In genomic region chr13:113489951-113490822, GRCm38 (mm10) we compare ENCODE assay signal across 12 mouse cellular contexts.
DNase-seq lines count a peak whose midpoint lies in the region; ATAC-seq lines count a peak whose summit lies in the region.
"Had no signal": no experiment of that assay in that cellular context is flagged by ENCODE, and none has a peak within 500 bp of the region (broad histone marks: within the 10 kb centered on the region; RNA-seq: fewer than 3 reads in every experiment).

No protein-coding gene starts in this region.

- H3K9ac ChIP-seq in midbrain, embryonic 11.5 days (ENCODE audit: low read length), result no peak overlapping the region
- H3K9ac ChIP-seq: heart, embryonic 15.5 days had no signal

- H3K27me3 ChIP-seq in midbrain, embryonic 11.5 days (ENCODE audit: control insufficient read depth, insufficient read depth, low read length), result no peaks in the 10 kb centered on the region
- H3K27me3 ChIP-seq: heart, embryonic 15.5 days; megakaryocyte, embryonic 14.5 days had no signal

- peak; percentile 20 for DNase-seq in adrenal gland, postnatal 10 days
- no peak for DNase-seq in adrenal gland, postnatal 25 days
- DNase-seq in heart, postnatal 10 days, result peak; percentile 44 to 46
- DNase-seq in heart, postnatal 14 days, result no peak
- peak; percentile 37 for DNase-seq in adipocyte (ENCODE audit: low spot score)
- DNase-seq in midbrain, embryonic 11.5 days (ENCODE audit: low spot score, missing footprints), result no peak
- DNase-seq: cerebellum, adult 18-20 months; left cerebral cortex, postnatal 4 days had no signal

- H3K9me3 ChIP-seq in midbrain, embryonic 11.5 days (ENCODE audit: control insufficient read depth, low read length), result no peaks in the 10 kb centered on the region
- H3K9me3 ChIP-seq: heart, embryonic 15.5 days had no signal

- intact Hi-C loops in heart, postnatal 10 days (cut with DNase I), result no loop called here
- intact Hi-C loops in heart, postnatal 14 days (cut with DNase I), result loop anchor here (5.0 to 10.0 kb wide), 2 partner anchors 68 to 125 kb away; partner anchors contain the start of gene Snx18

- H3K4me1 ChIP-seq in midbrain, embryonic 11.5 days (ENCODE audit: control insufficient read depth, insufficient read depth, low read length), result no peaks in the 10 kb centered on the region
- H3K4me1 ChIP-seq: megakaryocyte, embryonic 14.5 days had no signal

- ATAC-seq in monocyte, adult 5-6 weeks (replicated peaks; ENCODE audit: insufficient number of reproducible peaks, low FRiP score, low TSS enrichment, poor library complexity, severe bottlenecking), result no peak
- ATAC-seq in midbrain, embryonic 11.5 days (ENCODE audit: low FRiP score), result no peak

- no peaks in the 10 kb centered on the region for H3K36me3 ChIP-seq in macrophage (ENCODE audit: inconsistent target)
- no peaks in the 10 kb centered on the region for H3K36me3 ChIP-seq in midbrain, embryonic 11.5 days (ENCODE audit: control insufficient read depth, insufficient read depth, low read length)
- H3K36me3 ChIP-seq: heart, embryonic 15.5 days had no signal

- no peak overlapping the region for H3K4me3 ChIP-seq in macrophage (ENCODE audit: inconsistent target)
- no peak overlapping the region for H3K4me3 ChIP-seq in midbrain, embryonic 11.5 days (ENCODE audit: low read depth, low read length)
- H3K4me3 ChIP-seq: heart, embryonic 15.5 days; megakaryocyte, embryonic 14.5 days had no signal

- 0 out of 2 replicates have a peak overlapping the region, but pooled peaks have one; percentile 1 for H3K27ac ChIP-seq in macrophage
- no peak overlapping the region for H3K27ac ChIP-seq in midbrain, embryonic 11.5 days (ENCODE audit: low read depth, low read length)
- H3K27ac ChIP-seq: heart, embryonic 15.5 days had no signal

- 43% methylated on average over 6 of the region's 6 CpGs for WGBS in macrophage (ENCODE audit: missing documents)
- 84% methylated on average over 6 of the region's 6 CpGs for WGBS in midbrain, embryonic 11.5 days

- H3K4me2 ChIP-seq in midbrain, embryonic 11.5 days, result no peak overlapping the region
- H3K4me2 ChIP-seq: heart, embryonic 15.5 days had no signal

- H3K79me2 ChIP-seq in macrophage (ENCODE audit: inconsistent target), result no peaks in the 10 kb centered on the region

Comparison
In these comparisons a context has a peak if more than half of its experiments do, and no peak if none do; other contexts are left out.
1. DNase-seq: peak in adrenal gland, postnatal 10 days (single experiment), heart, postnatal 10 days (2 of 2) and adipocyte (single experiment); none in adrenal gland, postnatal 25 days (single experiment), heart, postnatal 14 days (0 of 2) and midbrain, embryonic 11.5 days (single experiment).